Mouse (Mus musculus) olfactory bulb, adult 2 months (tissue): ENCODE measurements around the gene Slit3.

Source experiments
- CTCF ChIP-seq: fragments of 200-500 bp; IDR thresholded peaks from 2 replicates; pipeline ENCODE4 v1.5.1; 2012; ENCODE audit warnings: low read depth, mild to moderate bottlenecking, low read length, moderate library complexity; ENCODE audit not compliant: insufficient read depth
- POLR2A ChIP-seq: fragments of 200-500 bp; IDR thresholded peaks from 2 replicates; pipeline ENCODE4 v1.6.1; 2012; ENCODE audit warnings: mild to moderate bottlenecking, low read depth, low read length, moderate library complexity; ENCODE audit not compliant: insufficient read depth

- no peak for TF ChIP-seq CTCF
- no peak for TF ChIP-seq POLR2A
These were observed 541.9 kb downstream of the Slit3 start for GRCm38 (mm10) chr11:35662945-35663344.
